Mouse (Mus musculus) hindbrain, embryonic 14.5 days (tissue): ENCODE measurements around the gene Drc3. TPM values are rescaled to one million over a fixed set of nuclear protein-coding genes. Genes with fewer than 3 reads are reported as not detected.
"Not testable (repeated sequence)": the region's sequence is repeated elsewhere in the genome, so short reads cannot be mapped to it uniquely, and the experiment has no call there.

Experiments
- ATAC-seq: fragments of 200-750 bp; cut with Nextera tagmentation; 2 replicates; pipeline ENCODE4 v1.8.0; 2017; ENCODE audit warnings: moderate number of reproducible peaks, mild to moderate bottlenecking, moderate TSS enrichment, moderate library complexity; ENCODE audit not compliant: low FRiP score
- DNase-seq: peaks from one replicate; pipeline ENCODE4 v3.0.0-alpha.2; 2015; ENCODE audit warnings: low spot score
- H3K27ac ChIP-seq: fragments of 300-500 bp; sonication (generic); 2 replicates; pipeline ENCODE4 v1.5.1; 2014; ENCODE audit warnings: mild to moderate bottlenecking, moderate library complexity
- H3K27me3 ChIP-seq: fragments of 300-500 bp; sonication (generic); 2 replicates; pipeline ENCODE4 v1.6.1; 2014; ENCODE audit warnings: mild to moderate bottlenecking, low read length, mixed read lengths; ENCODE audit not compliant: control insufficient read depth, insufficient read depth
- H3K36me3 ChIP-seq: fragments of 300-500 bp; sonication (generic); replicated peaks from 2 replicates; pipeline ENCODE4 v1.6.1; 2014; ENCODE audit not compliant: control insufficient read depth, insufficient read depth
- H3K4me1 ChIP-seq: fragments of 300-500 bp; sonication (generic); replicated peaks from 2 replicates; pipeline ENCODE4 v1.6.1; 2014; ENCODE audit warnings: antibody characterized with exemption, low read length, mixed read lengths; ENCODE audit not compliant: control insufficient read depth, insufficient read depth
- H3K4me2 ChIP-seq: fragments of 300-500 bp; sonication (generic); replicated peaks from 2 replicates; pipeline ENCODE4 v1.6.1; 2014; ENCODE audit warnings: mild to moderate bottlenecking, moderate library complexity
- H3K4me3 ChIP-seq: fragments of 300-500 bp; sonication (generic); replicated peaks from 2 replicates; pipeline ENCODE4 v1.5.1; 2014; ENCODE audit warnings: mild to moderate bottlenecking, low read length
- H3K9ac ChIP-seq: fragments of 300-500 bp; sonication (generic); 2 replicates; pipeline ENCODE4 v1.6.1; 2014
- H3K9me3 ChIP-seq: fragments of 300-500 bp; sonication (generic); 2 replicates; pipeline ENCODE4 v1.6.1; 2016; ENCODE audit warnings: low read length; ENCODE audit not compliant: control insufficient read depth
- WGBS: fragments of 180-500 bp; shearing (Covaris S2); extraction: QIAGEN DNeasy Blood & Tissue Kit; methylation state at CpG from one replicate; pipeline ENCODE4 v1.1.7; 2014; 5-methylcytosine and 5-hydroxymethylcytosine counted together
- polyA plus RNA-seq: library from polyadenylated mRNA; unstranded; fragments of >200 nt; fragmentation: Nextera tagmentation; extraction: Ambion mirVana; gene quantifications from 2 replicates; pipeline ENCODE4 v1.2.1, GENCODE M21; 2014

Gene Drc3
- polyA plus RNA-seq, 1 experiment from 2014 or later = 6.1 TPM

DNA sequence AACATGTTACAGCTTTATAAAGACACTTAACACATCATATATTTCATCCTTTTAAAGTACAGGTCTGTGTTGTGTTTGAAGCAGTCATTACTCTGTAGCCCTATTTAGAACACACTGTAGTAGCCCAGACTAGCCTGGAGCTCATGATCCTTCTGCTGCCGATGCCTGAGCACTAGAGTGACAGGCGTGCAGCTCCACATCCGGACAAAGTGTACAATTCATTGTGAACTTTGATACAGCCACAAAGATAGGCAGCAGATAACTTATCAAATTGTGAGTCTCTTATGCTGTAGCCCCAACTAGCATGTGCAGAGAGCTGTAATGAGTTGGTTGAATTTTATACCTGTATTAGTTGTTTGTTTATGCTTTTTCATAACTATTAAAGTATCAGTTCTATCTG, 74.5 kb downstream of the Drc3 start:
- H3K36me3 ChIP-seq = peaks cover 55% of the 10 kb centered on the region
- no peak overlapping the region for H3K4me2 ChIP-seq
- DNase-seq (no peak), ATAC-seq (no peak)
- no peaks in the 10 kb centered on the region for H3K4me1 ChIP-seq
- no peak overlapping the region for H3K9ac ChIP-seq
- no peak overlapping the region for H3K27ac ChIP-seq
- no peaks in the 10 kb centered on the region for H3K9me3 ChIP-seq
- H3K4me3 ChIP-seq = no peak overlapping the region
- WGBS = 96% methylated on average over 3 of the region's 3 CpGs
- no peaks in the 10 kb centered on the region for H3K27me3 ChIP-seq

DNA sequence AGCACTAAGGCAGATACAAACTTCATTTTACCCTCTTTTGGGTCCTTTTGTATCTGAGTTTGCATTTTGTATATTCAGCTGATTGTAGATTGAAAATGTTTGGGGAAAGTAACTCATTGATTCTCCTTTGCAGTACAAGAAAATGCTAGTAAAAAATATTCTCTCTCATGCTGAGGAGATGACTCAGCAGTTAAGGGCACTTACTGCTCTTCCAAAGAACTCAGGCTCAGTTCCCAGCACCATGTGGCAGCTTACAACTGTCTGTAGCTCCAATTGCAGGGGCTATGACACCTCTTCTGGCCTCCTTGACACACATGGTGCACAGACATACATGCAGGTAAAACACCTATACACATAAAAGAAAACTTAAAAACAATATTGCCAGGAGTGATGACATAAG, 80.4 kb downstream of the Drc3 start:
- Histone ChIP-seq H3K4me3 (no peak overlapping the region), H3K9ac (no peak overlapping the region), H3K4me2 (no peak overlapping the region), H3K36me3 (peaks cover 79% of the 10 kb centered on the region), H3K27me3 (no peaks in the 10 kb centered on the region), H3K27ac (no peak overlapping the region), H3K9me3 (no peaks in the 10 kb centered on the region), H3K4me1 (no peaks in the 10 kb centered on the region)
- ATAC-seq (no peak), DNase-seq (no peak)

DNA sequence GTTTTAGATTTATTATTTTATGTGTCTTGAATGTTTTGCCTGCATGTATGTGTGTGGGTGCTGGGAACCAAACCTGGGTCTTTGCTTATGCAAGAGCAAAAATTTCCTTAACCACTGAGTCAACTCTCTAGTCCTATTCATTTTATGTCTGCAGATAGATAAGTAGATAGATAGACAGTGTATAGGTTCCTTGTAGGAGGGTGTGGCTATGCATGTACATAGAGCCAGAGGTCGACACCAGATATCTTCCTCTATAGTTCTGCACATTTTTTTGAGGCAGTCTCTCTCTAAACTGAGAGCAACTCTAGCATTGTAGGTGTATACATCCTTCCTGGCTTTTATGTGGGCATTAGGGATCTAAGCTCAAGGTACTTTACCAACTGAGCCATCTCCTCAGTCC, 82.0 kb downstream of the Drc3 start:
- H3K36me3 ChIP-seq = peaks cover 80% of the 10 kb centered on the region
- no peak overlapping the region for H3K27ac ChIP-seq
- no peak for ATAC-seq
- H3K4me2 ChIP-seq = no peak overlapping the region
- H3K9ac ChIP-seq = no peak overlapping the region
- H3K4me1 ChIP-seq = no peaks in the 10 kb centered on the region
- 100% methylated on average over 1 of the region's 1 CpGs for WGBS
- no peaks in the 10 kb centered on the region for H3K9me3 ChIP-seq
- no peak for DNase-seq
- H3K27me3 ChIP-seq = no peaks in the 10 kb centered on the region
- no peak overlapping the region for H3K4me3 ChIP-seq

DNA sequence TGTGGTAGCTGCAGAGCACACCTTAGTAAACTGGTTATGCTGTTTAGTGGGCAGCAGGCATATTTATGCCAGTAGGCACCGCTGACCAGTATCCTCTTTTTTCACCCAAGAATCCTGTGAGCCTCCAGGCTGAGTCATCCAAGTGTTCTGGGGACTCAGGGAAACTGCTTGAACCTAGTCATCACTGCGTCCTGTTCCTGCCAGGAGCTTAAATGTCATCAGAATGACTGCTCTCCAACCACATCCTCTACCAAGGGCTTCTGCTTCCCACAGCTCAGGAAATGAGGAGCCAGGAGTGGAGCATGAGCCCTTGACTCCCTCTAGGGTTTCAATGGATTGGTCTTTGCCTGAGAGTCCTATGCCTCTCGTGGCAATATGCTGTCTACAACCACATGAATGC, 83.5 kb downstream of the Drc3 start:
- H3K4me3 ChIP-seq = no peak overlapping the region
- H3K9ac ChIP-seq = no peak overlapping the region
- no peak overlapping the region for H3K4me2 ChIP-seq
- no peaks in the 10 kb centered on the region for H3K27me3 ChIP-seq
- no peak overlapping the region for H3K27ac ChIP-seq
- no peaks in the 10 kb centered on the region for H3K9me3 ChIP-seq
- no peak for DNase-seq
- WGBS = 94% methylated on average over 3 of the region's 3 CpGs
- peaks cover 82% of the 10 kb centered on the region for H3K36me3 ChIP-seq
- ATAC-seq = no peak
- H3K4me1 ChIP-seq = no peaks in the 10 kb centered on the region

DNA sequence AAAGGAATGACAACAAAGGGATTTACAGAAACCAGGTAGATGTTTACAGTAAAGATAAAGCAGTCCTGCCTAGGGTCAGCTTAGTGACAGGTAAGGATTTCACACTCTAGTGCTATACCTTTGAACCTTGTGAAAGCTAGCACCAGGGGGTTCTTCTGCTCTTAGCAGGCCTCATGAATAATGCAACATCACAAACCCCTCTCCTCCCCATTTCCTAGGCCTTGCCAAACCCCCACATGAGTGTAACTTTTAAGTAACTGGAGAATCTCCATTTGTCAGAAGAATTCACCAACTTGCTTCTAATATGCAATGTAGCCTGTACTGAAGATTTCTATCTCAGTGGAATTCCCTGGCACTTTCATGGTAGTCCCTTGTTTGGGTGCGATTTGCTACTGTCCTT, 86.5 kb downstream of the Drc3 start:
- peaks cover 83% of the 10 kb centered on the region for H3K36me3 ChIP-seq
- ATAC-seq, H3K4me3 ChIP-seq, H3K9me3 ChIP-seq, H3K4me2 ChIP-seq, H3K27ac ChIP-seq, H3K27me3 ChIP-seq, H3K4me1 ChIP-seq, DNase-seq, H3K9ac ChIP-seq: not testable (repeated sequence)
- WGBS = 10% methylated on average over 1 of the region's 1 CpGs

DNA sequence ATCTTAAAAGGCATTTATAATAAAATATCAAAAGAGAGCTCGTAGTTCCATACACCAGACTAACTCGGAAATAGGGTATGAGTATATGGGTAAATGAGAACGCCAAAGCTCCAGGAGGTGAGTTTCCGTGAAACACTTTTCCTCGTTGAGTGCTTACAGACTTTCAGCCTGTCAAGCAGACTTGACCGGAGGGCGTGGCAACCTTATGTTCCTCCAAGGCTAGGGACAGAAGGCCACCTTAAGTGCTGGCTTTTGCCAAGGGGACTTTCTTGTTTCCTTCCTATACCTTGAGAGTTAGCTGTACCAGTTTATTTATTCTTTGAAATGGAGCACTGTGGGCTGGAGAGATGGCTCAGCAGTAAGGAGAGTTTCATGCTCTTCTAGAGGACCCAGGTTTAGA, 87.0 kb downstream of the Drc3 start:
- Histone ChIP-seq H3K9me3 (no peaks in the 10 kb centered on the region), H3K27ac (no peak overlapping the region), H3K4me2 (no peak overlapping the region), H3K9ac (no peak overlapping the region), H3K36me3 (peaks cover 80% of the 10 kb centered on the region), H3K4me3 (no peak overlapping the region), H3K4me1 (no peaks in the 10 kb centered on the region), H3K27me3 (no peaks in the 10 kb centered on the region)
- no peak for ATAC-seq
- no peak for DNase-seq
- WGBS = 46% methylated on average over 7 of the region's 7 CpGs

DNA sequence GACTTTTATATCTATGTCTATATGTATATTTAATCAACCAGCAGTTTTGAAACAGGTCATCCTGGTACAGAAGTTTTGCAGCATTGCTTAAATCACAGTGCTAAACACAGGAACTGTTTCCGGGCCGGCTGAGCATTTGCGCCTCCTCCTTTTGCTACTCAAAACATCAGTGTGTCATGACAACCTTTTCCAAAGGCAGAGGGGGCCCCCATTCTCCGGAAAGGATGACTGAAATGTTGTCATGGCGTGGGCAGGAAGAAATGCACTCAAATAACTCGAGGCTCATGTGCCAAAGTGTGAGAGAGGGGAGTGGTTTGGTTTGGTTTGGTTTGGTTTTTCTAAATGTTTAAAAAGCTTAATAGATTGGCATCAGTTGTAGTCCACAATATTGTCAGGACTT, 89.8 kb downstream of the Drc3 start:
- Histone ChIP-seq H3K4me1 (no peaks in the 10 kb centered on the region), H3K9ac (no peak overlapping the region), H3K4me2 (no peak overlapping the region), H3K9me3 (no peaks in the 10 kb centered on the region), H3K27me3 (no peaks in the 10 kb centered on the region), H3K4me3 (no peak overlapping the region), H3K27ac (no peak overlapping the region), H3K36me3 (peaks cover 58% of the 10 kb centered on the region)
- DNase-seq = no peak
- 90% methylated on average over 6 of the region's 6 CpGs for WGBS
- no peak for ATAC-seq

Other genes starting within 250 kb of the Drc3 start
- 34.1 and 39.1 TPM in 2 replicates for gene Rai1, start 248.3 kb upstream of the Drc3 start, polyA plus RNA-seq
- gene Srebf1, start 130.7 kb upstream of the Drc3 start, polyA plus RNA-seq = 37.3 and 40.3 TPM in 2 replicates
- 47.3 and 49.0 TPM in 2 replicates for gene Tom1l2, start 424 bp upstream of the Drc3 start, polyA plus RNA-seq
- 25.8 and 26.5 TPM in 2 replicates for gene Gid4, start 63.8 kb downstream of the Drc3 start, polyA plus RNA-seq
- gene Atpaf2, start 65.1 kb downstream of the Drc3 start, polyA plus RNA-seq = 39.8 and 44.4 TPM in 2 replicates
- 86.5 and 95.8 TPM in 2 replicates for gene Drg2, start 101.3 kb downstream of the Drc3 start, polyA plus RNA-seq
- gene Myo15, start 116.0 kb downstream of the Drc3 start, polyA plus RNA-seq = 0.31 and 0.35 TPM in 2 replicates
- gene Alkbh5, start 183.1 kb downstream of the Drc3 start, polyA plus RNA-seq = 19.2 and 20.4 TPM in 2 replicates